Mouse (Mus musculus) cerebellum, adult 2 months (tissue): ENCODE results near the gene Emc4.

Experiments used
- CTCF ChIP-seq: fragments of 200-500 bp; IDR thresholded peaks from 2 replicates; pipeline ENCODE4 v1.5.1; 2011; ENCODE audit warnings: low read depth, mild to moderate bottlenecking, control low read depth, low read length, moderate library complexity, borderline replicate concordance; ENCODE audit not compliant: insufficient read depth
- POLR2A ChIP-seq: fragments of 200-500 bp; IDR thresholded peaks from 2 replicates; pipeline ENCODE4 v1.6.1; 2011; ENCODE audit warnings: low read length, control low read depth, borderline replicate concordance; ENCODE audit not compliant: insufficient read depth

DNA sequence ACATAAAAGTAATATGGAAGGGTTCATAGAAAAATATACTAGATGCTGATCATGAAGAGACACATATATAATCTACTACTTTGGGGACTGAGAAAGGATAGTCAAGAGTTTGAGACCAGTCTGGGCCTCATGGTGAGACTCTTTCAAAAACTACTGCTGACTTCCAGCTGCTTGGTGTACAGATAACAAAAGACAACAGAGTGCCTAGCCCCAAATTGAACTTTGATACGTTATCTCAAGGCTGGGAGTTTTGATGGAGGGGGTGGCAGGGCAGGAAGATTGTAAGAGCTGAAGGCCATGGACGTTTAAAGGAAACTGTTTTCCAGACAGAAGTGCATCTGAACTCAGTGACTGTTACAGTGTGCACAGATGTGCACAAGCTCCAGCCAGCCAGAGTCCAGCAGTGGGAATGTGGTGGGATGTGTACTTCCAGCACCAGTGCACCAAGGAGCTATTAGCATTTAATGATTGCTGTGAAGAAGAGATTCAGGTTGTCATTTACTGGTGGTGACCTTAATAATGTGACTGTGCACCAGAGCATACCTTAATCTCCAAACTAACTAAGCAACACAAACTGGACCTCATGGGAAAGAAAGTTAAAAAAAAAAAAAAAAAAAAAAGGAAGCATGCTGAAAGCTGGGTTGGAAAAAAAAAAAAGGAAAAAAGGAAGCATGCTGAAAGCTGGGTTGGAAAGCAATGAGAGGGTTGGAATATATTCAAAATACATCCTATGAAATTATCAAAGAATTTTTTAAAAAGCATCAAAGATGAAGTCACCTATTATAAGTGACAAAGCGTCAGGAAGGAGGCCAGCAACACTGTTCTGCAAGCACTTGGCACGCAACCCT, 35.6 kb downstream of the Emc4 start:
- TF ChIP-seq POLR2A, result no peak
- no peak for TF ChIP-seq CTCF
